Mouse (Mus musculus) gastrocnemius, adult 18-20 months (tissue): ENCODE data around the gene Slc1a6. TPM values are rescaled to one million over a fixed set of nuclear protein-coding genes. Genes with fewer than 3 reads are reported as not detected.

ENCODE experiments used
- total RNA-seq, 2 experiments: library from RNA; stranded (reverse); gene quantifications; 2 replicates each; pipeline ENCODE4 v1.2.3; 2021

Slc1a6 gene
- total RNA-seq, 2 experiments from 2014 or later, result not detected

Other genes starting within 250 kb of the Slc1a6 start
- gene Ilvbl, start 206.2 kb upstream of the Slc1a6 start, total RNA-seq, result 10 to 100 TPM in 1 of 2 experiments, 1 to 10 TPM in 1; 7.9 to 14.8 TPM
- 1 to 10 TPM; 3.3 to 4.0 TPM for gene Syde1, start 188.5 kb upstream of the Slc1a6 start, total RNA-seq
- gene Olfr1357, start 162.4 kb upstream of the Slc1a6 start, total RNA-seq, result not detected
- not detected for gene Casp14, start 62.2 kb upstream of the Slc1a6 start, total RNA-seq
- gene Ccdc105, start 27.4 kb upstream of the Slc1a6 start, total RNA-seq, result not detected
- not detected for gene Olfr1356, start 71.7 kb downstream of the Slc1a6 start, total RNA-seq
- not detected for gene Olfr1355, start 95.0 kb downstream of the Slc1a6 start, total RNA-seq
- gene Olfr1354, start 132.7 kb downstream of the Slc1a6 start, total RNA-seq, result not detected
- gene Olfr8, start 170.1 kb downstream of the Slc1a6 start, total RNA-seq, result not detected
- gene Olfr1353, start 182.8 kb downstream of the Slc1a6 start, total RNA-seq, result not detected
- gene Olfr1352, start 200.6 kb downstream of the Slc1a6 start, total RNA-seq, result not detected
- gene Olfr1351, start 232.0 kb downstream of the Slc1a6 start, total RNA-seq, result not detected
- not detected for gene Olfr57, start 248.2 kb downstream of the Slc1a6 start, total RNA-seq